Mouse (Mus musculus) brown adipose tissue, adult 24 weeks (tissue): Measurements from ENCODE around the gene Vwce. TPM values are rescaled to one million over a fixed set of nuclear protein-coding genes. Genes with fewer than 3 reads are reported as not detected.

Experiments used
- H3K27ac ChIP-seq: fragments of 200-500 bp; replicated peaks from 2 replicates; pipeline ENCODE4 v1.5.1; 2012; ENCODE audit warnings: low read depth, mild to moderate bottlenecking, low read length
- H3K4me1 ChIP-seq: fragments of 200-500 bp; 2 replicates; pipeline ENCODE4 v1.6.1; 2012; ENCODE audit warnings: low read length, mixed read lengths; ENCODE audit not compliant: control insufficient read depth, insufficient read depth, insufficient read length
- H3K4me3 ChIP-seq: fragments of 200-500 bp; 2 replicates; pipeline ENCODE4 v1.5.1; 2012; ENCODE audit warnings: low read depth, mild to moderate bottlenecking, low read length, moderate library complexity; ENCODE audit not compliant: insufficient read depth
- polyA plus RNA-seq: library from polyadenylated mRNA; stranded (reverse); fragments of >200 nt; gene quantifications from 2 replicates; pipeline ENCODE4 v1.2.4, GENCODE M21; 2012; ENCODE audit not compliant: missing spikeins, insufficient read depth, insufficient read length

The Vwce gene
- polyA plus RNA-seq, 1 experiment = not detected

GRCm38 (mm10) chr19:10605901-10606622, 28.0 kb upstream of the Vwce start:
- Histone ChIP-seq H3K4me1 (no peaks in the 10 kb centered on the region; the same call in 1 of the 2 replicates), H3K27ac (peak overlapping the region; percentile 75), H3K4me3 (peak overlapping the region; percentile 96)

GRCm38 (mm10) chr19:10608573-10609240, 25.3 kb upstream of the Vwce start:
- no peak overlapping the region for H3K4me3 ChIP-seq
- H3K27ac ChIP-seq = no peak overlapping the region
- no peaks in the 10 kb centered on the region for H3K4me1 ChIP-seq

DNA sequence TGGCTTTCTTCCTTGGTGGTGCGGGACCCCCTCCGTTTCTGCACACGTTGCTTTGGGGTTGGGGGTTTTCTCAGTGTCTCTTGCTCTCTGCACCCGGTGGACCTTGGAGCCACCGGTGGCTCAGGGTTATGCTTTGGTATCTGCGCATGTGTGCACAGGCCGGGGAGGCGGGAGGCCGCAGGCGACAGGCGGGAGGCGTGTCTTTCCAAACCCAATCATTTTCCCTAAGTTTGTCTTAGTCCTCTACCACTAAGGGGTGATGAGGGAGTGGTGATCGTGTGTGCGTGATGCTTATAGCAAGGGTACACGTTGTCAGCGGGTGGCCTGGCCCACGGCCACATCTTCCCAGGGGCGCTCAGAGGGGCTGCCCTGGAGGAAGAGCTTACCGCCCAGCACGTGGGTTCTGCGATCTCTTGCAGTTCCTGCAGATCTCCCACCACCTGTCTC, 882 bp downstream of the Vwce start:
- Histone ChIP-seq H3K27ac (no peak overlapping the region), H3K4me1 (no peaks in the 10 kb centered on the region), H3K4me3 (peak overlapping the region; percentile 57)

DNA sequence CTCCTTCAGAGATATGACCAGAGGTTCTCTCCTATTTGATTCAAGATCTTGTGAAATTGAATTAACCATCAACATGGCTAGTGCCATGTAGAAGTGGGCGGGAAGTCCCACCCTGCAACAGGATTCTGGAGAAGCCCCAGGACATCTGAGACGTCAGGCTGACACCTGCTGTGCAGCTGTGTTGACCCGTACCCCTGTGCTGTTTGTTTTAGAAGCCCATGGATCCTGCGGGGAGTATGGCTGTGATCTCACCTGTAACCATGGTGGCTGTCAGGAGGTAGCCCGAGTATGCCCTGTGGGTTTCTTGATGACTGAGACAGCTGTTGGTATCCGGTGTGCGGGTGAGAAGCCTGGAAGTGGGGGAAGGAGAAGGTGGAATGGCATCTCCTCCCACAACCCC, 3.8 kb downstream of the Vwce start:
- H3K4me3 ChIP-seq = no peak overlapping the region
- H3K4me1 ChIP-seq = no peaks in the 10 kb centered on the region
- no peak overlapping the region for H3K27ac ChIP-seq

DNA sequence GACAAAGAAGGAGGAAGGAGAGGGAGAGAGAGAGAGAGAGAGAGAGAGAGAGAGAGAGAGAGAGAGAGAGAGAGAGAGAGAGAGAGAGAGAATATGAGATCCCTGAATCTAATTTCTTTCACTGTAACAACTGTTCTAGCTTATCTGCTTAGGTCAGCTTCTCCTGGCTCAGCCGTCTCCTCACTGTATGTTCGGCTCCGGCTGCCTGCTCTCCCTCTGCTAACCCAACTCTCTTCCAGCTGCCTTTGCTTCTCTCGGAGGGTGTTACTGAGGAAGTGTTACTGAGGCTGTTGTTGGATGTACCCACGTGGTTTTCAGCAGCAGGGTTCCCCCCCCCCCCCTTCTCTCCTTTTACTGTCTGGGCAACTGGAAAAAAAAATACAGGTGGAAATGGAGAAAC, 6.1 kb downstream of the Vwce start:
- no peaks in the 10 kb centered on the region for H3K4me1 ChIP-seq
- no peak overlapping the region for H3K27ac ChIP-seq
- no peak overlapping the region for H3K4me3 ChIP-seq

DNA sequence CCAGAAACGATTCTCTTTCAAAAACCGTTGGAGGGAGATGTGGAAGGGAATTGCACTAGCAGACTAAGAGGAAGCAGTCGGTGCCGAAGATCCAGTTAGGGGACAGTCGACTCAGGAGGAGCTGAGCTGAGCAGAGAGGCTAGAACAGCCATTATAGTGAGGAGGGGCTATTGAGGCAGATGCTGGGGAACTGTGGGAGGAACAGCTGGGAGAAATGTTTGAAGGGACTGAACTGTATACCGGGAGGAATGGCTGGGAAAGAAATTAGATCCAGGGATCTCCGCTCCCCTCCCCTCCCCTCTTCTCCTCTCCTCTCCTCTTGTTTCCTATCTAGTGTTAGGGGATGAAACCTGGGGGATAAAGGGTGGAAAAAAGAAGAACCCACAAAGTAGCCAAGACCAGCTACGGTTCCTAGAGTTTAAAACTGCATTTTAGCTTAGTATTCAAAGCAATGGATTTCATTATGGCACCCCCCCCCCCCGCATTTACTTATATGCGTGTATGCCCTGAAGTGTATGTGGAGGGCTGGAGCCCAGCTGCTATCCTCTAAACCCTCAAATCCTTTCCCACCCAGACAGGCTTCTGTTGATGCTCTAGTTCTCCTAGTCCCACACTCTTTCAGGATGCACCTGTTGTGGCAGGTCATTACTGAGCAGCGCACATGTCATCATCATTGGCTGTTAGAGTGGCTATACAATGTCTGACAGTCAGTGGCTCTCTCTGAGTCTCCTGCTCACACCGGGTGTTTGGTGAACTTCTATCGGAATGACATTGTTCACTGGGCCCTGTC, 6.8 kb downstream of the Vwce start:
- no peaks in the 10 kb centered on the region for H3K4me1 ChIP-seq
- no peak overlapping the region for H3K27ac ChIP-seq
- no peak overlapping the region for H3K4me3 ChIP-seq

- Histone ChIP-seq H3K4me1 (no peaks in the 10 kb centered on the region), H3K4me3 (no peak overlapping the region), H3K27ac (no peak overlapping the region)
Measured at GRCm38 (mm10) chr19:10645616-10646015, 11.6 kb downstream of the Vwce start.

GRCm38 (mm10) chr19:10648156-10648555, 14.1 kb downstream of the Vwce start:
- Histone ChIP-seq H3K4me3 (no peak overlapping the region), H3K27ac (no peak overlapping the region), H3K4me1 (no peaks in the 10 kb centered on the region)

- Histone ChIP-seq H3K4me1 (no peaks in the 10 kb centered on the region), H3K4me3 (no peak overlapping the region), H3K27ac (no peak overlapping the region)
Measured at GRCm38 (mm10) chr19:10656058-10656457, 22.0 kb downstream of the Vwce start.

DNA sequence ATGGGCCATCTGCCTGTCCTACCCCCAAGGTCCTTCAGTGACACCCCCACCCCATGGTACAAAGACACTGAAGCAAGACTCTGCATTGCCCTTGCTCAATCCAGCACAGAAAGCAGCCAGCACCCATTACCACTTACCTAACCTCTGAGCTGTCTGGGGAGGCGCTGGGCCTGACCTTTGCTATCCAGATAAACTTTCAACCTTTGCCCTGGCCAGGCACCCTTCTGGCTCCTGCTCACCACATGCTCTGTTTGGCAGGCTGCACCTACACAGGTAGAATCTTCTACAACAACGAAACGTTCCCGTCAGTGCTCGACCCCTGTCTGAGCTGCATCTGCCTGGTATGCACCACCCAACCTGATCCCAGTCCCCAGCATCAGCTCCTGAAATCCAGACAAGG, 23.7 kb downstream of the Vwce start:
- no peaks in the 10 kb centered on the region for H3K4me1 ChIP-seq
- no peak overlapping the region for H3K27ac ChIP-seq
- H3K4me3 ChIP-seq = no peak overlapping the region

GRCm38 (mm10) chr19:10658406-10658805, 24.4 kb downstream of the Vwce start:
- Histone ChIP-seq H3K27ac (no peak overlapping the region), H3K4me3 (no peak overlapping the region)

DNA sequence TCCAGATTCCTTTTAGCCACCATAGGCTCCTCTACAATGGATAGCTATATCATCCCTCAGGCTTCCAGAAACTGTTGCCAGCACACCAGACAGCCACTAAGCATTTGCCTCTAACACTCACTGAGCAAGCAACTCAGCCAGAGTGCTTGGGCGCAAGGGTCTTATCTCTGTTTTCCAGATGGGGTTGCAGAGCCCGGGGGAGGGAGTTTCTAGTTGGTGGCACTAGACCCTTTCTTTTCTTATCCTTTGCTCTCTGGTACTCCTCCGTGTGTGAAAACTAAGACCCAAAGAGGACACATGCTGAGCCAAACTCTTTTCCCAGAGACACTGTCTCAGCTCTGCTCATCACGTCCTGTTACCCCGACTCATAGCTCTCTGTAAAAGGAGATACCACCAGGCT, 27.4 kb downstream of the Vwce start:
- Histone ChIP-seq H3K27ac (no peak overlapping the region), H3K4me1 (no peaks in the 10 kb centered on the region), H3K4me3 (no peak overlapping the region)

More at GRCm38 (mm10) chr19:10658406-10658805, 24.4 kb downstream of the Vwce start:
- no peaks in the 10 kb centered on the region for H3K4me1 ChIP-seq

- H3K4me1 ChIP-seq = no peaks in the 10 kb centered on the region
- H3K27ac ChIP-seq = no peak overlapping the region
- no peak overlapping the region for H3K4me3 ChIP-seq
Measured at GRCm38 (mm10) chr19:10661919-10662318, 27.9 kb downstream of the Vwce start.

GRCm38 (mm10) chr19:10662665-10663064, 28.7 kb downstream of the Vwce start:
- Histone ChIP-seq H3K27ac (no peak overlapping the region), H3K4me3 (no peak overlapping the region), H3K4me1 (no peaks in the 10 kb centered on the region)

- Histone ChIP-seq H3K27ac (no peak overlapping the region), H3K4me1 (no peaks in the 10 kb centered on the region), H3K4me3 (no peak overlapping the region)
Measured at GRCm38 (mm10) chr19:10665093-10665492, 31.1 kb downstream of the Vwce start.
